Mouse (Mus musculus) monocyte, adult 2 months (primary cell): ENCODE measurements around the gene Map6.
A peak's percentile ranks its signal among the peaks of the same experiment; 100 is the strongest.
"Not testable (repeated sequence)": the region's sequence is repeated elsewhere in the genome, so short reads cannot be mapped to it uniquely, and the experiment has no call there.

Experiments used
- DNase-seq, 2 experiments: peaks; one replicate each; pipeline ENCODE4 v3.0.0; 2022; ENCODE audit warnings: low spot score in 2 of 2, low read depth in 1 of 2

Map6 gene

GRCm38 (mm10) chr7:99352526-99353400 is 85.5 kb downstream of the Map6 start, which contains the start of gene Serpinh1:
Serpinh1 (minus strand) TSS chr7:99353239.
- DNase-seq: no peak

GRCm38 (mm10) chr7:99355731-99356131 is 88.5 kb downstream of the Map6 start:
- no peak for DNase-seq

- DNase-seq: no peak
Observed at GRCm38 (mm10) chr7:99356244-99356930, 89.1 kb downstream of the Map6 start.

- no peak for DNase-seq
Observed at GRCm38 (mm10) chr7:99357201-99357600, 90.0 kb downstream of the Map6 start.

GRCm38 (mm10) chr7:99358371-99358770 is 91.1 kb downstream of the Map6 start:
- no peak for DNase-seq

GRCm38 (mm10) chr7:99360021-99360802 is 93.0 kb downstream of the Map6 start:
- DNase-seq: no peak

GRCm38 (mm10) chr7:99360803-99361414 is 93.7 kb downstream of the Map6 start:
- no peak for DNase-seq

- no peak for DNase-seq
Observed at GRCm38 (mm10) chr7:99362137-99362536, 94.9 kb downstream of the Map6 start.

GRCm38 (mm10) chr7:99365069-99365468 is 97.8 kb downstream of the Map6 start:
- DNase-seq: no peak

GRCm38 (mm10) chr7:99366716-99367115 is 99.5 kb downstream of the Map6 start:
- DNase-seq: no peak

- DNase-seq: not testable (repeated sequence)
Observed at GRCm38 (mm10) chr7:99374325-99374724, 107.1 kb downstream of the Map6 start.

GRCm38 (mm10) chr7:99375455-99375854 is 108.2 kb downstream of the Map6 start:
- peak in 1 of 2 experiments; percentile 57 for DNase-seq

- no peak for DNase-seq
Observed at GRCm38 (mm10) chr7:99378870-99379269, 111.6 kb downstream of the Map6 start.

GRCm38 (mm10) chr7:99380491-99381213 is 113.4 kb downstream of the Map6 start:
- DNase-seq: no peak

- peak; percentile 95 to 98 for DNase-seq
Observed at GRCm38 (mm10) chr7:99381214-99382087, 114.2 kb downstream of the Map6 start, which contains the start of gene Gdpd5. Gdpd5 (plus strand) TSS chr7:99381414.

GRCm38 (mm10) chr7:99382088-99383000 is 115.1 kb downstream of the Map6 start:
- DNase-seq: no peak

GRCm38 (mm10) chr7:99383246-99383645 is 116.0 kb downstream of the Map6 start:
- DNase-seq: no peak

GRCm38 (mm10) chr7:99384101-99384611 is 116.9 kb downstream of the Map6 start:
- DNase-seq: no peak
